In the genomic region with DNA sequence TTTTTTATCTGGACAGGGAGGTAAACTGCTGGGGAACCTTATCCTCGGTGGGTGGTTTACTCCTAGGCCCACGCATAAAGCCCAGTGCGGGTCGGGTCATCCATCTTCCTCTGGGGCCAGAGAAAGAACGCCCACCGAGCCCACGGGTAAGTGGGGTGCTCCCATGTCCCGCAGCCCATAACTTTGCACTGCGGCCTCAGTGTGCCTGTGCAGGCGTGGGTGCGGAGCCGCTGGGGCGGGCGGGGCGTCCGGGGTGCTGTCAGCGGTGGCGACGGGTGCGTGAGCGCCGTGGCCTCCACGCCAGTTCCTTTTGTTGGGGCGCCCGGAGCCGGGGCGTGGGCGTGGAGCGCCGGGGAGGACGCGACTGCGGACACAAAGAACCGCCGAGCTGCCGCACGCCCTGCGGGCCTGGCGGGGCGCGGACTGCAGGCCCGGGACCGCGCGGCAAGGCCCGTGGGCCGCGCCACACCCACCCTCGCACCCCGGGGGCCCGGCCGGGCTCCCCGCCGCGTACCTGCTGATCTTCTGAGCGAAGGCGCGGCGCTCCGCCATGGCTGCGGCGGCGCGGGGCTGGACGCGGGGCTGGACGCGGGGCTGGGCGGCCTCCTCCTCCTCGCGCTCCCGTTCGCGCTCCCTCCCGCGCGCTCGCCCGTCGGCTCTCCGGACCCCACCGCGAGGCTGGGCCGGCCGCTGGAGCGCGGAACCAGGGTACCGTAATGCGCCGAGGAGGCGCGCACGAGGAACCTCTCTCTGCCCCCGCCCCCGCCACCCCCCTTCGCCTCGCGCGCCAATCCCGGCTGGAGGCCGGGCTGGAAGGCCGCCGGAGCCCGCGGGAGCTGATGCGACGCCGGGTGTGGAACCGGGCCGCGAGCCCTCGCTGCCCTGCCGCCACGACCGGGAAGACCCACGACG, we compare ENCODE assay signal across 8 mouse cellular contexts. TPM values are rescaled to one million over a fixed set of nuclear protein-coding genes. Genes with fewer than 3 reads are reported as not detected.
DNase-seq lines count a peak whose midpoint lies in the region; ATAC-seq lines count a peak whose summit lies in the region.

TSS of gene Dock7 (minus strand) at position 705 of the 912 bp plus-strand sequence.

- peak within 1 kb of the TSS; percentile 99 for H3K9ac ChIP-seq in hindbrain, embryonic 13.5 days

- no peaks in the 10 kb centered on the region for H3K36me3 ChIP-seq in hindbrain, embryonic 13.5 days

- H3K27ac ChIP-seq in hindbrain, embryonic 13.5 days, result peak within 1 kb of the TSS; percentile 96

- H3K27me3 ChIP-seq in hindbrain, embryonic 13.5 days, result no peaks in the 10 kb centered on the region

- H3K4me2 ChIP-seq in hindbrain, embryonic 13.5 days, result peak within 1 kb of the TSS; percentile 60

- peaks cover 52% of the 10 kb centered on the region for H3K4me1 ChIP-seq in hindbrain, embryonic 13.5 days (replicated peaks)

- under 1% methylated on average over 82 of the region's 117 CpGs for WGBS in hindbrain, embryonic 13.5 days

- peak within 1 kb of the TSS; percentile 95 for H3K4me3 ChIP-seq in hindbrain, embryonic 13.5 days

- peak; percentile 79 for DNase-seq in adipocyte (ENCODE audit: low spot score)
- peak; percentile 69 to 87 for DNase-seq in cerebellum, postnatal 4 days (ENCODE audit: low spot score in 2 of 2)
- DNase-seq in frontal cortex, postnatal 36 days (ENCODE audit: low spot score in 2 of 2), result peak; percentile 66 to 73
- DNase-seq in layer of hippocampus, postnatal 14 days (ENCODE audit: low spot score in 2 of 2), result peak; percentile 76 to 79
- peak; percentile 88 for DNase-seq in lung, postnatal 10 days
- peak; percentile 94 for DNase-seq in retina, embryonic 14.5 days (ENCODE audit: low spot score)
- peak; percentile 74 to 78 for DNase-seq in urinary bladder, adult 18-20 months (ENCODE audit: low spot score in 2 of 2)

- peak; percentile 95 for ATAC-seq in hindbrain, embryonic 13.5 days (ENCODE audit: low FRiP score)

- no peaks in the 10 kb centered on the region for H3K9me3 ChIP-seq in hindbrain, embryonic 13.5 days

RNA-seq across cellular contexts. Expression of gene Dock7, which starts in this region (rescaled TPM):
- polyA plus RNA-seq in hindbrain, embryonic 13.5 days (2015; fragmentation: Nextera tagmentation; extraction: Ambion mirVana), result 73.6 and 84.8 TPM in 2 replicates
- total RNA-seq in layer of hippocampus, postnatal 14 days (2021), result 10 to 100 TPM; 36.2 to 42.4 TPM

Comparison
In these comparisons a context has a peak if more than half of its experiments do, and no peak if none do; other contexts are left out.
1. Peak in every context shown above with its lines: DNase-seq, ATAC-seq, H3K4me3 ChIP-seq and H3K27ac ChIP-seq.